Mouse (Mus musculus) central nervous system, embryonic 14 days (tissue): Measurements from ENCODE around the gene Tmem63c. TPM values are rescaled to one million over a fixed set of nuclear protein-coding genes. Genes with fewer than 3 reads are reported as not detected.

ENCODE experiments used
- polyA plus RNA-seq: library from polyadenylated mRNA; depleted of rRNA; stranded (reverse); fragments of >200 nt; gene quantifications from 2 replicates; pipeline ENCODE4 v1.2.3, GENCODE M21; 2012; rRNA removed

Gene Tmem63c
- 14.6 and 14.9 TPM in 2 replicates for polyA plus RNA-seq

DNA sequence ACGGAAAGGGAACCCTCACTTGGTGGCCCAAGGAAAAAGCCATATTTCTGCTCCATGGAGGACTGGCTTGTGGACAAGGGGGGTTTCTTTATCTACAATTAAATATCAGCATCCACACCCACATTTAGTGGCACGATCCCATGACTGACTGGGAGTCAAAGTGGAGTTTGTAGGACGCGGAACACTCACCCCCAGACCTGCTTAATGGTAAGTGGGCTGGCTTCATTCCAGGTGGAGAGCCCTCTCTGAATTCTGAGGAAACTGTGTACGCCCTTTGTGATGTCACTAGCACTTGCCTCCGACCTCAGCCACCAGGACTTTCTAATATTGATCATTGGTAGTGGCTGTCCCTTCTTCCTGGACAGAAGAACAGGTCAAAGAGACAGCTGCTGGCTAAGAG, at the start of gene Tmem63c:
Tmem63c (plus strand) TSS at position 301 of the 400 bp plus-strand sequence.

DNA sequence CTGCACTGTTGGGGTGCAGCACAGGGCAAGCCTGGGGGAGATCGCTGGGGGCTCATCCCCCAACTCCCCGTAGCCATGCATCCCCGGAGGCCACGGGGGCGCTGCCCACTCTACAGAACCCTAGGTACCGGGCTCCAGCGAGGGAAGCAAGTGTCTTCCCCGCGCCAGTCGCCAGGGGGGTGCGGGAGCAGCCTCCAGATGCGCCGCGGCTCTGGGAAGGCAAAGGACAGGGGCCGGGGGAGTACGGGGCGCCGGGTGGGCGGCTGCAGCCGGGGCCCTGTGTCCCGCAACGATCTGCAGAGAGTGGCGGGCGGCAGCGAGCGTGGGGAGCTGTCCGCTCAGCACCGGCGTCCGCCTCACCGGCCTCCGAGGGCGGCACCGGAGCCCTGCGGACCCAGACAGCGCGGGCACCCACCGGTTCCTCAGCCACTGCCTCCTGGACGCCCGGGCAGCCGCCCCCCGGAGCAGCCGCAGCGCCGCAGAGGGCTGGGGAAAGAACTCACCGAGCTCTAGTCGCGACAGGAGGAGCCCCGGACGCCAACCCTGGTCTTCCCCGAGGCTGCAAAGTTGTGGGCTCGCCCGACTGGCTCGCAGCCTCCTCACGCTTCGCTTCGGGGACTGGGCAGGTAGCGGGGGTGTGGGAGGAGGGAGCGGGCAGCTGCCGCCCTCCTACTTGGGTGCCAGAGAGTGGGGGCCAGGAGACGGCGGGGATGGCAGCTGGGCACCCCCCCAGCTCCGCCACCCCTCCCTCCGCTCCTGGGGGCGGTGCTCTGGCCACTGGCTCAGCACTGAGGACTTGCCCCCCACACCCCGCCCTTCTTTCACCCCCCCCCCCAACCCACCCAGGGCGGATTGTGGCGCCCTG, 31.0 kb upstream of the Tmem63c start, which contains the start of gene Zdhhc22:
Zdhhc22 (minus strand) TSS at position 541 of the 865 bp plus-strand sequence.

DNA sequence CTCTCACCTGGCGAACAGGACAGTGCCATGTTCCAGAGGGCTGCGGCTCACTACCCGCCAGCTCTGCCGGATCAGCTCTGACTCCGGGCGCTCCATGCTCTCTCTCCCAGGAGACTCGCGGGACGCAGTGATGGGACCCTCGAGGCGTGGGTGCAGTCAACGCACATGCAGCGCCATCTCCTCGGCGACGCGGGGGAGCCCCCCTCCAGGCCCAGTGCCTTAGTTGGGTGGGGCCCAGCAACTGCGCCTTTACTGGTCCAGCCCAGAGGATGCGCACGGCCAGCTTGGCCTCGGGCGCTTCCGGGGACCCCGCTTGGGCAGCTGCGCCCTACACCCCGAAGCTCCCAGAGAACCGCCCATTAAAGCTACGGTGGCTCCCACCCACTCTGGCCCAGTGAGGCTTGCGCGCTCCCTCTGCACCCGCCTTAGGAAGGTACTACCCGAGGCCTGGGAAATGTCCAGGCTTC, 81.1 kb downstream of the Tmem63c start, which contains the start of gene Ngb:
Ngb (minus strand) TSS at position 375 of the 467 bp plus-strand sequence.

Other genes with a start within 250 kb of the Tmem63c start
- gene Irf2bpl, start 136.5 kb upstream of the Tmem63c start, polyA plus RNA-seq, result 71.3 and 75.7 TPM in 2 replicates
- 48.2 and 54.7 TPM in 2 replicates for gene Cipc, start 74.3 kb upstream of the Tmem63c start, polyA plus RNA-seq
- gene Zdhhc22, start 30.9 kb upstream of the Tmem63c start, polyA plus RNA-seq, result 7.7 and 11.5 TPM in 2 replicates
- gene Ngb, start 81.2 kb downstream of the Tmem63c start, polyA plus RNA-seq, result 1.4 and 1.7 TPM in 2 replicates
- gene Gstz1, start 125.8 kb downstream of the Tmem63c start, polyA plus RNA-seq, result 58.5 and 60.3 TPM in 2 replicates
- 14.7 and 17.4 TPM in 2 replicates for gene Pomt2, start 126.6 kb downstream of the Tmem63c start, polyA plus RNA-seq
- 1.2 and 1.7 TPM in 2 replicates for gene Samd15, start 178.4 kb downstream of the Tmem63c start, polyA plus RNA-seq
- 10.1 and 10.5 TPM in 2 replicates for gene Tmed8, start 179.1 kb downstream of the Tmem63c start, polyA plus RNA-seq
- gene Noxred1, start 217.4 kb downstream of the Tmem63c start, polyA plus RNA-seq, result 2.4 and 4.0 TPM in 2 replicates
- 57.9 and 68.4 TPM in 2 replicates for gene Vipas39, start 244.9 kb downstream of the Tmem63c start, polyA plus RNA-seq
- gene Ahsa1, start 245.1 kb downstream of the Tmem63c start, polyA plus RNA-seq, result 199 and 202 TPM in 2 replicates